Mouse (Mus musculus) lung, embryonic 16.5 days (tissue): ENCODE data around the gene Trim8. TPM values are rescaled to one million over a fixed set of nuclear protein-coding genes. Genes with fewer than 3 reads are reported as not detected.

Experiments
- ATAC-seq: fragments of 200-750 bp; cut with Nextera tagmentation; 2 replicates; pipeline ENCODE4 v1.8.0; 2017; ENCODE audit warnings: low read depth, mild to moderate bottlenecking, moderate library complexity
- H3K27ac ChIP-seq: fragments of 300-500 bp; sonication (generic); 2 replicates; pipeline ENCODE4 v1.5.1; 2014; ENCODE audit warnings: mild to moderate bottlenecking, control low read depth, low read length
- H3K27me3 ChIP-seq: fragments of 300-500 bp; sonication (generic); 2 replicates; pipeline ENCODE4 v1.6.1; 2014; ENCODE audit warnings: low read depth, low read length, mixed read lengths; ENCODE audit not compliant: control insufficient read depth, insufficient read depth
- H3K36me3 ChIP-seq: fragments of 300-500 bp; sonication (generic); 2 replicates; pipeline ENCODE4 v1.6.1; 2014; ENCODE audit warnings: low read length; ENCODE audit not compliant: control insufficient read depth, insufficient read depth
- H3K4me1 ChIP-seq: fragments of 300-500 bp; sonication (generic); replicated peaks from 2 replicates; pipeline ENCODE4 v1.6.1; 2014; ENCODE audit warnings: low read length, mixed read lengths; ENCODE audit not compliant: control insufficient read depth, insufficient read depth
- H3K4me2 ChIP-seq: fragments of 300-500 bp; sonication (generic); 2 replicates; pipeline ENCODE4 v1.6.1; 2014; ENCODE audit warnings: low read depth, low read length, control low read depth
- H3K4me3 ChIP-seq: fragments of 300-500 bp; sonication (generic); 2 replicates; pipeline ENCODE4 v1.5.1; 2014; ENCODE audit warnings: mild to moderate bottlenecking, low read length, control low read depth
- H3K9ac ChIP-seq: fragments of 300-500 bp; sonication (generic); 2 replicates; pipeline ENCODE4 v1.6.1; 2014; ENCODE audit warnings: low read length, control low read depth
- H3K9me3 ChIP-seq: fragments of 300-500 bp; sonication (generic); 2 replicates; pipeline ENCODE4 v1.6.1; 2016; ENCODE audit warnings: low read length; ENCODE audit not compliant: control insufficient read depth
- WGBS: fragments of 180-500 bp; shearing (Covaris S2); extraction: QIAGEN DNeasy Blood & Tissue Kit; methylation state at CpG from one replicate; pipeline ENCODE4 v1.1.7; 2014; 5-methylcytosine and 5-hydroxymethylcytosine counted together
- polyA plus RNA-seq: library from polyadenylated mRNA; unstranded; fragments of >200 nt; fragmentation: Nextera tagmentation; extraction: Ambion mirVana; gene quantifications from 2 replicates; pipeline ENCODE4 v1.2.1, GENCODE M21; 2015

The Trim8 gene
- polyA plus RNA-seq, 1 experiment from 2014 or later: 24.9 TPM

DNA sequence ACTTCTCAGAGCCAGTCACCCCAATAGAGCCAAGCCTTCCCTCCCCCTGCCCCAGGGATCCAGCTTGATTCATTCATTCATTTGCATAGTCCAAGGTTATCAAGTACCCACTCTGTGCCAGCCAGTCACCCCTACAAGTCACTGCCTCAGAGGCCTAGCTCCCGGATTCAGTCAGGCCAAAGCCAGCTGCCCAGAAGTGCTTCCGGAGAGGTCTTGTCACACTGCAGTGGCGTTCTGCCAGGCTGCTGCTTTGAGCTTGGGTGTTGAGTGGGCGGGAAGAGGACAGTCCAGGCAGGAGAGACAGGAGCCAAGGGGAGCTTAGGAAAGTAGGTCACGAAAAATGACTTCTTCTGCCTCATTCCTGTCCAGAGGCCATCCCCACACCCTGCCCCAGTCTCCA, 17.0 kb upstream of the Trim8 start:
- H3K4me3 ChIP-seq: no peak overlapping the region
- H3K4me1 ChIP-seq: peaks cover 76% of the 10 kb centered on the region
- no peaks in the 10 kb centered on the region for H3K36me3 ChIP-seq
- H3K27ac ChIP-seq: peak overlapping the region; percentile 87
- no peak overlapping the region for H3K4me2 ChIP-seq
- WGBS: 9% methylated on average over 5 of the region's 5 CpGs
- H3K9me3 ChIP-seq: no peaks in the 10 kb centered on the region
- ATAC-seq: peak; percentile 69
- no peaks in the 10 kb centered on the region for H3K27me3 ChIP-seq
- no peak overlapping the region; the same call in 1 of the 2 replicates for H3K9ac ChIP-seq

DNA sequence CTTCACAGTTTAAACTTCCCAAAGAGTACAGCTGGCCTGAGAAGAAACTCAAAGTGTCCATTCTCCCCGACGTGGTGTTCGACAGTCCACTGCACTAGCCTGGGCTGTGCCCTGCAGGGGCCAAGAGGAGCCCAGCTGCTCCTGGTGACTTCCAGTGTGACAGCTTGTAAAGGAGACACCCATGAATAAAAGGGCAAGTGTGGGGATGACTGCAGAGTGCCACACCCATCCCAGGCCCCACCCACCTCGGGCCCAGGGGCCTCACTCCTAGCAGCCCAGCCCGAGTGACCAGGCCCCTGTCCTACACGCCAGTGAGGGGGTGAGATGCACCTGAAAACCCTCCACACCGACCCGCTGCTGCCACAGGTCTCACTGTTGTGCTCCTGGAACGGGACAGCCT, 15.7 kb upstream of the Trim8 start:
- Histone ChIP-seq H3K27ac (no peak overlapping the region), H3K9me3 (no peaks in the 10 kb centered on the region), H3K36me3 (no peaks in the 10 kb centered on the region), H3K4me2 (no peak overlapping the region), H3K4me1 (peaks cover 76% of the 10 kb centered on the region), H3K4me3 (no peak overlapping the region), H3K27me3 (no peaks in the 10 kb centered on the region), H3K9ac (no peak overlapping the region)
- WGBS: 68% methylated on average over 9 of the region's 9 CpGs
- no peak for ATAC-seq

DNA sequence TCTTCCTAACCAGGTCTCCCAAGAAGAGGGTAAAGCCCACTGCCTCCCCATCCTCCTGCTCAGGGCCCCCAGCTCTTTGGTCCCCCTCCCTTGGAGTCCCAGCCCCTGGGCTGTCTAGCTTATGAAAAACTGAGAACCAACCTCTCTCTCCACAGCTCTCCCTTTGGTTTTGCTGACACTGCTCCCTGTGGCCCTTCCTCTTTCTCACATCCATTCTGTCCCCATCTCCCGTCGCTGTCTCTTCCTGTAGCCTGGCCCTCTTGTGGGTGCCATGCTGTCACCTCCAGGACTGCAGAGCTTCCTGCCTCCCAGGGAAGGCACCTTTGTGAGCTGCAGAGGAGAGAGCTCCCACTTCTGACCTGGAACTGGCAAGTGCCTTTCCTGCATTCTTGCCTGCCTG, 14.8 kb upstream of the Trim8 start:
- Histone ChIP-seq H3K4me3 (no peak overlapping the region), H3K4me1 (peaks cover 67% of the 10 kb centered on the region), H3K9ac (peak overlapping the region; percentile 31; the same call in 1 of the 2 replicates), H3K27ac (peak overlapping the region; percentile 66), H3K9me3 (no peaks in the 10 kb centered on the region), H3K27me3 (no peaks in the 10 kb centered on the region), H3K4me2 (no peak overlapping the region), H3K36me3 (no peaks in the 10 kb centered on the region)
- ATAC-seq: no peak
- WGBS: 40% methylated on average over 2 of the region's 2 CpGs

DNA sequence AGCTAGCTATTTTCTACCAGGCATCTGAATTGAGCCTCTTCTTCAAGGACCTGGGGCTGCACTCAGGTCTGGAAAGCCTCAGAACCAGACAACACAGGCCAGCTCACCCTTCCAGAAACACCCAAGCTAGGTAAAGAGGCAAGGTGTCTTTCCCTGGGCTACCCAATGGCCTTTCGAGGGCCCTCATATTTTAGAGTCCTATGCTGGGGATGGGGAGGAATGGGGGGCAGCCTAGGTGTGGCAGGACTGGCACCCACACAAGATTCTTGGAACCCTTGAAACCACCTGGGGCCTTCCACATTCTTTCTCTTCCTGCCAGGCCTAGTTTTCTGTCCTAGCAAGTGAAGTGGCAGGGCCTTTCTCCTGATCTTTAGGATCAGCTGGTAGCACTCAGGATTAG, 12.1 kb upstream of the Trim8 start:
- peak; percentile 11; the same call in 1 of the 2 replicates for ATAC-seq
- 85% methylated on average over 1 of the region's 1 CpGs for WGBS
- H3K27me3 ChIP-seq: no peaks in the 10 kb centered on the region
- H3K36me3 ChIP-seq: no peaks in the 10 kb centered on the region
- H3K4me1 ChIP-seq: peaks cover 40% of the 10 kb centered on the region
- no peaks in the 10 kb centered on the region for H3K9me3 ChIP-seq
- H3K4me2 ChIP-seq: no peak overlapping the region
- no peak overlapping the region for H3K4me3 ChIP-seq
- H3K9ac ChIP-seq: no peak overlapping the region
- H3K27ac ChIP-seq: peak overlapping the region; percentile 60

DNA sequence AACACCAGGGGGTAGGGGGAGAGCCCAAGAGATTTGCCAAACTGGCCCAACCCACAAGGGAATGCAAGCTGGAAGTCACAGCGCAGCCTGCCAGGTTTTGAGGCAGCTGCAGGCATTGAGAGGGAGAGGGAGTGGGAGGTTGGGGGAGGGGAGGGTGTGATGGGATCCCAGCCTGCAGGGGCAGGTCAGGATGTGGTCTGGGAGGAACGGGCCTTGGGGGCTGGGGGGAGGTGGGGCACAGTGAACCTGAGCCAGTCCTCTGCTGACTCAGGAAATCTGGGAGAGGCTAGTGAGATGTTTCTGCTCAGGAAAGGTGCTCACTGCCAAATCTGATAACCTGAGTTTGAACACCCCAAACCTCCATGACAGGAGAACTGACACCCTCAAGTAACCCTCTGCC, 10.9 kb upstream of the Trim8 start:
- no peaks in the 10 kb centered on the region for H3K36me3 ChIP-seq
- ATAC-seq: peak; percentile 69
- H3K9ac ChIP-seq: no peak overlapping the region
- no peaks in the 10 kb centered on the region for H3K9me3 ChIP-seq
- H3K27me3 ChIP-seq: no peaks in the 10 kb centered on the region
- 3% methylated on average over 2 of the region's 2 CpGs for WGBS
- no peak overlapping the region for H3K4me3 ChIP-seq
- peaks cover 29% of the 10 kb centered on the region for H3K4me1 ChIP-seq
- no peak overlapping the region; the same call in 1 of the 2 replicates for H3K27ac ChIP-seq
- H3K4me2 ChIP-seq: no peak overlapping the region

DNA sequence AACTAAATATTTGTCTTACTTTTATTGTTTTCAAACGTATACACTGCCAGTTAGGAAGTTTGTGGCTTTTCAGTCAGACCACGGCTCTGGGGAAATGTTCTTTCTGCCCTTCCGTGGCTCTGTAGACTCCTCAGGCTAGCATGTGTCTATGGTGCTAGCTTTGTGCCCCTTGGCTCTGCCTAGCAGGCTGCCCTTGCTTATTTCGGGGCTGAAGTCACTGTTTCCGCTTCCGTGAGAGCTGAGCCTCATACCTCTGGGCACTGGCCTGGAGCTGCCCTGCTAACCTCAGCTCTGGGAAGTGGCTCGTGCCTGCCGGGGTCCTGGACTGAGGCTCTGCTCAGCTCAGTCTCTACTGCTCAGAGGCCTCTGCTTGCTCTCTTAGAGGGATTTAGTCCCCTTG, 6.4 kb upstream of the Trim8 start:
- WGBS: 74% methylated on average over 8 of the region's 8 CpGs
- H3K9me3 ChIP-seq: no peaks in the 10 kb centered on the region
- ATAC-seq: no peak
- no peak overlapping the region for H3K27ac ChIP-seq
- H3K9ac ChIP-seq: no peak overlapping the region
- H3K36me3 ChIP-seq: no peaks in the 10 kb centered on the region
- H3K4me3 ChIP-seq: no peak overlapping the region
- H3K27me3 ChIP-seq: no peaks in the 10 kb centered on the region
- no peak overlapping the region for H3K4me2 ChIP-seq
- H3K4me1 ChIP-seq: peaks cover 9% of the 10 kb centered on the region

DNA sequence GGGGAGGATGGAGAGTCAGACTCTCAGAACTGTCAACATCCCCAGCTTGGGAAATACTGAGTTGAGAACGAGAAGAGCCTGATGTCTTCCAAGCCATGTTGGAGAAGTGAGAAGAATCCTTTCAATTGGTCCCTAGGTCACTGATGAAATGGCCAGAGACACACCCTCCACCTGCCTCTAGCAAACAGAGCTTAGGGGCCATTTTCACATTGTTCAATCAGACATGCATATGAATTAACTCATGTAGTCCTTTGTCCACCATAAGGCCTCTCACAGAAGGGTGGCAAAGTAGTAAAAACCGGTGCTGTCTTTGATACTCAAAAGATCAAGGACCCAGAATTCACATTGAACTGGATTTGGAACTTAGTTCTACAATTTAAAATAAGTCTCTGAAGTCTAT, 4.3 kb upstream of the Trim8 start:
- Histone ChIP-seq H3K27ac (no peak overlapping the region), H3K4me1 (peaks cover 2% of the 10 kb centered on the region; the same call in 1 of the 2 replicates), H3K9ac (no peak overlapping the region), H3K9me3 (no peaks in the 10 kb centered on the region), H3K36me3 (no peaks in the 10 kb centered on the region), H3K4me2 (no peak overlapping the region), H3K4me3 (no peak overlapping the region), H3K27me3 (no peaks in the 10 kb centered on the region)
- WGBS: 69% methylated on average over 2 of the region's 2 CpGs
- ATAC-seq: no peak

DNA sequence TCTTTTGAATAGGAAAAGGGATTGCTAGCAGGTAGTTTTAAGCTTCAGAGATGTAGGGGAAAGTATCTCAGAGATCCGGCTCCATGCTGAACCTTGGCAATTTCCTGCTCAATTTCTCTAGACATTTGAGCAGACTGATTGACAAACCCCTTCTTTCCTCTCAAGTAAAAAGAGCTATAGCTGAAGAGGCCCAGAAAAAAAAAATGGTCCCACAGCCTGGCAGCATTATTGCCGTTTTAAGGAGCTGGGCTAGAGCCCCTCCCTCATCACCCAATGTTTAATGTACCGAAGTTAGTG, 2.0 kb upstream of the Trim8 start:
- peaks cover 4% of the 10 kb centered on the region for H3K4me1 ChIP-seq
- peak overlapping the region; percentile 30 for H3K4me3 ChIP-seq
- H3K9ac ChIP-seq: peak overlapping the region; percentile 48; the same call in 1 of the 2 replicates
- ATAC-seq: no peak
- no peaks in the 10 kb centered on the region for H3K27me3 ChIP-seq
- H3K27ac ChIP-seq: peak overlapping the region; percentile 91
- WGBS: 0% methylated on average over 3 of the region's 3 CpGs
- no peaks in the 10 kb centered on the region for H3K9me3 ChIP-seq
- peak overlapping the region; percentile 56 for H3K4me2 ChIP-seq
- H3K36me3 ChIP-seq: no peaks in the 10 kb centered on the region

DNA sequence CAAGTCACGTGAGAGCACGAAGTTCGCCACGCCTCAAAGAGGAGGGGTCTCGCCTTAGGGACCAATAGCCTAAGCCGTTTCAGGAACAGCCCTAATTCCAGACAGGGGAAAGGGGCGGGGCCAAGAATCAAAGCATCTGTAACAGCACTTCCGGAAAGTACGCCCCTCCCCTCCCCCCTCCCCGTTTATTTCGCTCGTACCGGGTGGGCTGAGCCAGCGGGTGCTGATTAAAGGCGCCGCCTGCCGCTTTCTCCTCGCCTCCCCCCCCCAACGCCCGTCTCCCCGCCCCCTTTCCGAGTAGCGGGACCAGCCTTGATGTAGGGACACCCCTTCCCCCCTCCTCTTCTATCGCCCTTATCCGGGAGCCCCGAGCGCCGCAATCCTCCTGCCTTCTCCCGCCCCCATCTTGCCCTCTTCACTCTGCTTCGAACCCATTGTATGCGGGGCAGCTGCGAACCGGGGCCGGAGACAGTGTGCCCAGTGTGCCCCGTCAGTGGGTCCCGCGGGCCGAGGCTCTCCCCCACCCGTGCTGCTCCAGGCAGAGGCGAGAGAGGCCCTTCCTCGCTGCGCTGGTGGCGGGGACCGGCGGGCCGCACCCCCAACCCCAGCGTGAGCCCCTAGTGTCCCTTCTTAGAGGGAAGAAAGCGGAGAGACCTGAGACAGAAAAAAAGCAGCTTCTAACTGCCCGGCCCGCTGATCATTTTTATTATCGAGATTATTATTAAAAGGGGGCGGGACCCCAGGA, 1.5 kb upstream of the Trim8 start:
- H3K9ac ChIP-seq: peak overlapping the region; percentile 99
- peak overlapping the region; percentile 96 for H3K4me2 ChIP-seq
- no peaks in the 10 kb centered on the region for H3K9me3 ChIP-seq
- under 1% methylated on average over 47 of the region's 52 CpGs for WGBS
- peak overlapping the region; percentile 91 for H3K4me3 ChIP-seq
- H3K27ac ChIP-seq: peak overlapping the region; percentile 100
- peak; percentile 76 for ATAC-seq
- no peaks in the 10 kb centered on the region for H3K36me3 ChIP-seq
- H3K27me3 ChIP-seq: no peaks in the 10 kb centered on the region
- peaks cover 9% of the 10 kb centered on the region for H3K4me1 ChIP-seq
